Mouse (Mus musculus): ENCODE data around the gene Rrp15.
"Not testable (repeated sequence)": the region's sequence is repeated elsewhere in the genome, so short reads cannot be mapped to it uniquely, and the experiment has no call there.

Gene Rrp15

DNA sequence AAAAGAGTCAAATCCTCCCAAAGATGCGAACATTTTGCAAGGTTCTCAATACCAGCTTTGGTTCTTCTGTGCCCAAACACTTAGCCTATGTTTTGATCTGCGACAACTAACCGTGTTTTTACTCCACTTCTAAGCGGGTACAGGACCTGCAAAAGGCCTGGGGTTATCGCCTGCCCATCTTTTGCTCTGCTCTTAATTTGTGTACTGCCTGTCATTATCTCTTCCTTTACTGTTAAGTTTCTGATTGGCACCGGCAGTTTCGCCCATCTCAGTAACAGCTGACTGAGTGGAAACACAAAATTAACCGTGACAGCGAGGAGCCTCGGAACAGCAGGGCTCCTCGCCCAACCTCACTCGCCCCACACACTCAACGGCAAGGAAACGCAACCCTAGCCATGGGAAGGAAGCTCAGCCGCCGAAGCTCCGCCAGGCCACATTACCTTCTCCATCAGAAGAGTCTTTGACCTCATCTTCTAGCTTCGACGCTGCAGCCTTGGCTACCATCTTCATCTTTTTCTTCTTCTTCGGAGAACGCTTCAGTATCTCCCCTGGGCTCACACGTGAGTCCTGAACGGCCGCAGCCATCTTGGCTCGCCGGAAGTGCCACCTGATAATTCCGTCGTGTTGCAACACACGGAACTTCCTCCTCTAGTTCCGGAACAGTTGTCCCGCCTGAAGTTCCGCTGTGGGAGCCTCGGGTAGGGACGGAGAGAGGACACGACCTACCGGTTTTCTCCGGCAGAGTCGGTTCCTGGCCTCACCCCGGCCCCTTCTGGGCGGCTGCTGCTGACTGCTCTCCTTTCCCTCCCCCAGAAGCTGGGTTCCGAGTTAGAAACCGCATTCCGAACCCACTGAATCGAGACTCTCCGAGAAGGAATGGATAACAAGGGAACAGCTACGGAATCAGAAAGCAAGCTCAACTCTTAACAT is at the start of gene Rrp15:
Gene Rrp15 (minus strand): TSS at position 635 of the 930 bp plus-strand sequence.
- DNase-seq (ENCODE audit: low spot score), result peak; percentile 55

DNA sequence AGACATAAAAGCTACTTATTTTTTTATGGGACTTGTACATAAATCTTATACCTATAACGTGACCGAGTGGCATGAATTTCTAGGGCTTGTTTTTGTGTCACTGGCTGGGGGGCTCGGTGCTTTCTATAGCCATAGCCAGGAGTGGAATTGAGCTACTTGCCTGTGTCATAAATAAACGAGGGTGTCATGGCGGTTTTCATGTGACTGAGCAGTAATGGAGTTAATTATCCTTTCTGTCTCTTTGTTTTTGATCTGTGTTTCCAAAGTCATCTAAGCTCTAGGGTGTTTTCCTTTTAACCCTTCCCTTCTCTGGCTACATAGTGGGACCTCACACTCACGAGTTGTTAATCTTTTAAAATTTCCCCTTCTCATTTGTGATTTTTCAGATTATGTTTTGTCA is 48.8 kb upstream of the Rrp15 start:
- DNase-seq (ENCODE audit: low spot score), result no peak

DNA sequence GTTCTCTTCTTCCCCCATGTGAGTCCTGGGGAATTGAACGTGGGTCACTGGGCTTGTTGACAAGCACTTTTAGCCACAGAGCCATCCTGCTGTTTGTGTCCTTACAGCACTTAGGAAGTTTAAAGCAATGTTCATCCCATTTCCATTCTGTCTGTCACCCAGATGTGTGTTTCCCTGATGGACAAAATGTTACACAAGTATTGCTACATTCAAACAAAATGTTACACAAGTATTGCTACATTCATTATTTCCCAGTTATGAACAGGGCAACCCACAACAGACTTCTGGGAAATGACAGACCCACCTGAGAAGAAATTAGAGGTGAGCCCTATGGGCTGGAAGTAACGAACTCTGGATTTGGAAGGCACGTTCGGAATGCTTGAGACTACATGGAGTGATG is 36.2 kb upstream of the Rrp15 start:
- DNase-seq (ENCODE audit: low spot score), result no peak

DNA sequence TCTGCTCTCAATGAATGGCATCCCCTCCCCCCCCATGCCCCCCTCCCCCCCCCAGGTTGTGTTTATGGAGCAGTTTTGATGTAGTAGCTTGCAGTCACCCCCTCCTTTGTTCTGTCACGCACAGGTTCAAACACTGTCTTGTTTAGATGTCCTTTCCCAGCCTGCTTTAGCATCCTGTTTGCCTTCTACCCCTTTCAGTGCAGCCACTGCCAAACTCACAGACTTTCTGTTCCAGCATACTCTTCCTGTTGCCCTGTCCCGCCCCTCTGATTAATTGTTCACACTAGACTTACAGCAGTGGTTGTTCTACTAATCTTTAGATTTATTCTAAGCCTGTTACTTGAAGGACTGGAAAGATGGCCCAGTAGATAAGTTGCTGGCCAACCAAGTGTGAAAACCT is 31.7 kb upstream of the Rrp15 start:
- no peak for DNase-seq (ENCODE audit: low spot score)

DNA sequence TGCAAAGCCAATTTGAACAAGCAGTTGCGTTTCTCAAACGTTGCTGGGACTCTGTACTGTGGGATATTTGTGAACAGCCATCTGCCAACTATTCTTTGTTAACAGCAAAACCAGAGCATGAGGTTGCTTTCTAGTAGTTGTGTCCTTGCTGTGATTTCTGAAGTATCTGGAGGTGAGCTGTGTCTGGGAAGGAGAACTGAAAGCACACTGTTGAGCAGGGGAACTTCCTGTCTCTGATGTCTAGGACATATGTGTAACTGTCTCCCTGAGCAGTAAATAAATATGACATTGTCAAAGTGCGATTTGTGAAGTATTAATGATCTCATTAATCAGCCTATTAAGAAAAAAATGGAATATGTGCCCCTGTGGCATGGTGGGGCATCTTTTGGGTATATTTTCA is 24.0 kb upstream of the Rrp15 start:
- no peak for DNase-seq (ENCODE audit: low spot score)

DNA sequence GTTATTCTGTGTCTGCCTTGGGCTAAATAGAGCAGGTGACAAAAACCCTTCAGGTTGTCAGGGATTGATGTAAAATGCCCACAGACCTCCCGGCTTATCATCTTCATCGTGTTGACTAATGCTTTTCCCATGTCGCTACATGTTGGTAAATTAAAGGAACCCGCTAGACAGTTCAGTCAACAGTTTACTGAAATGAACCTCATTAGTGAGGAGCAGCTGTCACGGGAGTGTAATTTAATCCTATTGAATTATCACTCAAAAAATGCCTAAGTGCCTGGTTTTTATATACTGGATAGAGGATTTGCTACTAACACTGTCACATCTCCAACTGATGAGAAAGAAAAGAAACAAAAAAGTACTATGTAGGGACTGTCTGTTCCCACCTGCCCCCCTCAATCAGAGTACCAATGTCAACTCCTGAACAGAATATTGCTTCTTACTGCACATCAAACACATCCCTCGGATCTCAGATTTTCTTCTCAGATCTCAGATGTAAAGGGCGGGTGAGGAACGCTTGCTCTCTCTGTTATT is 23.5 kb upstream of the Rrp15 start:
- no peak for DNase-seq (ENCODE audit: low spot score)

DNA sequence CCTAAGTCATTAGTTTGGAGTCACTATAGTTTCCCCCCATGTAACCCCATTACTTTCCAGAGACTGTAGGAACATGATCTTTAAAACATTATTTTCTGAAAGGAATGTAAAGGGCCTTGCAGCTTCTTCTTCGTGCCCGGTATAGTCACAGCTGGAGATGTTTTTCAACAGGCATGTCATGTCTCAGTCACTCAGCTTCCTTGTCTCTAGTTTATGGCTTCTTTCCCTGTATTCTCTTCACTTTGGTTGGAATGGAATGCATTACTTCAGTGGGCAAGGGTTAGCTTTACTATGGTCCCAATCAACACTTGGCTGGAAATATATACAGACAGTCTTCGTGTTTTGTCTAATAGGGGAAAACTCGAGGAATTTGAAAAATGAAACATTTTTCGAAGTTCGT is 22.8 kb upstream of the Rrp15 start:
- DNase-seq (ENCODE audit: low spot score), result no peak

DNA sequence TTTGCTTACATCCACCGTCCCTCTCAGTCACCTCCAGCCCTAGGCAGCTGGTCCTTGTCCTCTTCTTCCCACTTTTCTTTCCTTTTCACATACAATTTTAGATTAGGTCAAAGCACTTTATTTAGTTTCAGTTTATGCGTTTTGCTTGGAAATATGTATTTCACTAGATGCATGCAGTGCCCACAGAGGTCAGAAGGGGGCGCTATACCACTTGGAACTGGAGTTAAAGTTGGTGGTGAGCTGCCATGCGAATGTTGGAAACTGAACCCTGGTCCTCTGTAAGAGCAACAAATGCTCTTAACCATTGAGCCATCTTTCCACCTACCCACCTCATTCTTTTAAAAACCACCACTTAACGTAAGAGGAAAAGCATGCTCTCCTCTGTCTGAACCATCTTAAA is 21.5 kb upstream of the Rrp15 start:
- DNase-seq (ENCODE audit: low spot score), result no peak

DNA sequence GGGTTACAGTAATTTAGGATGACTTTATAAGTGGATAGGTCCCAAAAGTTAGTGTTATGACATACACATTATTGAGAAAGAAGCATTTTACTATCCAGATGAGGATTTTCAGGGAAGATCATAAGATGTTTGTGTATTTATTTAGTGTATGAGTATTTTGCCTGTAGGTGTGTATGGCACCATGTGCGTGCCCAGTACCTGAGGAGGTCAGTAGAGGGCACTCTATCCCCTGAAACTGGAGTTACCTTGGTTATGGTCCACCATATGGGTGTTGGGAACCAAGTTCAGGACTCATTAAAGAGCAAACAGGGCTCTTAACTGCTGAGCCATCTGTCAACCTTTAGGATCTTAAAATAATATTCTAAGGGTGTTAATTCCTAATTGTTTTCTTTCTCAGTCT is 19.2 kb upstream of the Rrp15 start:
- no peak for DNase-seq (ENCODE audit: low spot score)

DNA sequence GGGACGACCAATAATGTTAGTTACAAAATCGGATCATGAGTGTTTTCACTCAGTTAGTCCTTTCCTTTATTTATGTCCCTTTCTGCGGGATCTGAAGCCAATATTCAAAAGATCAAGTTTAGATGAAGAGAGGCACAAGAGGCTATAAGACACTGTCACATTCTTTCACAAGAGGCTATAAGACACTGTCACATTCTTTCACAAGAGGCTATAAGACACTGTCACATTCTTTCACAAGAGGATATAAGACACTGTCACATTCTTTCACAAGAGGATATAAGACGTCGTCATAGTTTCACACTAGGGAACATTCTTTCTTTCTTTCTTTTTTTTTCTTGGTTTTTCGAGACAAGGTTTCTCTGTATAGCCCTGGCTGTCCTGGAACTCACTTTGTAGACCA is 14.3 kb upstream of the Rrp15 start:
- not testable (repeated sequence) for DNase-seq (ENCODE audit: low spot score)

DNA sequence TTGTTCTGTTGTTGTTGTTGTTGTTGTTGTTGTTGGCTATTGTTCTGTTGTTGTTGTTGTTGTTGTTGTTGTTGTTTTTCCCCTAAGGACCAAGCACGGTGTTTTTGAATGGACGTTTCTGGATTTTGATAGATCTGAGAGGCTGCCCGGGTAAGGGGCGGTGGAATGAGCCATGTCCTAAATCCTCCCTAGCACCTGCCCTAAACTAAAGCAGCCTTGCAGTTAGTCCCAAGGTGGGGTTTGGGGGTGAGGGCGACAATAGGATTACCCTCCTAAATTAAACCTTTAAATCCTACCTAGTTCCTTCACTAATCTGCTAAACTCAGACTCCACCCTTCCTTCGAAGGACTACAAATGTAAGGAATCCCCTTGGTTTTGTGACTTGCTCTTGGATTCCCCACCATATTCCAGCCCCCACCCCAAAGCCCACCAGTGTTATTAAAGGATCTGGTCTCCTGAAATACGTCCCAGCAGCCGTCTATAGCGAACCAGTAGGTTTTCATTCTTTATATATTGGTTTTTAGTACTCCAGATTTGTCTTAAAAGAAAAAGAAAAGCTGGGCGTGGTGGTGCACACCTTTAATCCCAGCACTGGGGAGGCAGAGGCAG is 621 bp upstream of the Rrp15 start:
- DNase-seq (ENCODE audit: low spot score), result no peak

DNA sequence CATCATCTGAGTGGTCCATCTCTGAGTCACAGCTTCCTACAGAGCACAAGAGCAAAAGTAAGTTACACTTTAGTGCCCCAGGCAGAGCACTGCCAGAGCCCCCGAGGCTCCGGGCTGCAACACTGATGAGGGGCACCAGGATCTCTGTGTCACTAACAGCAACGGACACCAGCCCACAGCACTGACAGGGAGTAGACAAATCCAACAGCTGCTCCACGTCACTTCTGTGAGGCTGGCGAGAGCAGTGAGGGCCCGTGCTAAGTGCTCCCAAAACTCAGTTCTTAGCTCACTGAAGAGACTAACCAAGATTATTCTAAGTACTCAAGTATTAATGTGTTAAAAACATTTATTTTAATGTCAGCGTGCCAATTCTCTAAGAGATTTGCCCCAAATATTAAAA is 9.3 kb downstream of the Rrp15 start:
- DNase-seq (ENCODE audit: low spot score), result no peak

DNA sequence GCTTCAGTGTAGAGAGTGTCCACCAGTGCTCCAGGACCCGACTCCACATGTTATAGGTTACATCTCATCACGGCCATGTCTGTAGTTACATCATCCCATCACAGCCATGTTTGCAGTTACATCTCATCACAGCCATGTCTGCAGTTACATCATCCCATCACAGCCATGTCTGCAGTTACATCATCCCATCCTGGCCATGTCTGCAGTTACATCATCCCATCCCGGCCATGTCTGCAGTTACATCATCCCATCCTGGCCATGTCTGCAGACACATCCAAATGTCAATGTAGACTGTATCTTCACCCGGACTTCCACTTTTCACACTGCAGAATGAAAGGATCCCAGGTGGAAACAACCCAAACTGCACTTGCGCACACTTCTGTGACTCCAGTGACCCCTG is 13.6 kb downstream of the Rrp15 start:
- no peak for DNase-seq (ENCODE audit: low spot score)

DNA sequence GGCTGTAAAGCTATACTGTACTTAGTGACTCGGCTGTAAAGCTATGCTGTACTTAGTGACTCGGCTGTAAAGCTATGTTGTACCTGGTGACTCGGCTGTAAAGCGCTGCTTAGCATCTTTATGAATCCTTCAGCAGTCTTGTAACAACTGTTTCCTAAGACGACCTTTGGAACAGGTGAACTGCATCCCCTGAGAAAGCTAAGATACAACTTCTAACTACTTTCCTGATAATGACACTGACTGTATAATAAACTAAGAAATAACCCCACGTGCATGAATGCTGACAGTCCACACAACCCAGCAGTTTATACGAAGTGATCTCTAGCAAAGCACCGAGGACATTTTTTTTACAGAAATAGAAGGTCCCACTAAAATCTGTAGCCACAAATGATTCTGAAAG is 16.1 kb downstream of the Rrp15 start:
- no peak for DNase-seq (ENCODE audit: low spot score)

DNA sequence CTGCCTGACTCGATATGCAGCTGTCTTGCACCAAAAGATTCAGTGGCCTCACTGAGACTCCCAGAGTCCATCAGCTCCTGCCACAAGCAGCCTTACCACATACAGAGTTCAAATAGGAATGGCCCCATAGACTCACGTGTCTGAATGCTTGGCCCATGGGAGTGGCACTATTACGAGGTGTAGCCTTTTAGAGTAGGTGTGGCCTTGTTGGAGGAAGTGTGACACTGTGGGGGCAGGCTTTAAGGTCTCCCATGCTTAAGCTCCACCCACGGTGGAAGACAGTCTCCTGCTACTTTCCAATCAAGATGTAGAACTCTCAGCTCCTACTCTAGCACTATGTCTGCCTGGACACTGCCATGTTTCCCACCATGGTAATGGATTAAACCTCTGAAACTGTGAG is 20.4 kb downstream of the Rrp15 start:
- DNase-seq (ENCODE audit: low spot score), result no peak

DNA sequence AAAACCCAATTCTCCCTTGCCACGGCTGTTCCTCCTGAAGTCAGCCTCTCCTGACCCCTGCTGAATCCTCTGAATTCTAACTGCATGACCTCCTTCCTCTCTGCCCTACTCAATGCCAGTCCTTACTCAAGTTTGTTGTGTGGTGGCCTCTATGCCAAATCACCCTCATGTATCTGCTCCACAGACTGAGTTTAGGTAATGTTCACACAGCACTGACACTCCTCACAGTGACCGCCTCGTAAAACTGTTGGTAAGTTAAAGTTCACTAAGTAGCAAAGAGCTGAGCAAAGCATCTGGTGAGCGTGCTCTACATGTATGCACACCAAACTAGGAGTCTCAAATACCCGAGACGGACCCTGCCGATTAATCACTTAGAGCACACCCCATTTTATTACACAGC is 23.0 kb downstream of the Rrp15 start:
- no peak for DNase-seq (ENCODE audit: low spot score)

DNA sequence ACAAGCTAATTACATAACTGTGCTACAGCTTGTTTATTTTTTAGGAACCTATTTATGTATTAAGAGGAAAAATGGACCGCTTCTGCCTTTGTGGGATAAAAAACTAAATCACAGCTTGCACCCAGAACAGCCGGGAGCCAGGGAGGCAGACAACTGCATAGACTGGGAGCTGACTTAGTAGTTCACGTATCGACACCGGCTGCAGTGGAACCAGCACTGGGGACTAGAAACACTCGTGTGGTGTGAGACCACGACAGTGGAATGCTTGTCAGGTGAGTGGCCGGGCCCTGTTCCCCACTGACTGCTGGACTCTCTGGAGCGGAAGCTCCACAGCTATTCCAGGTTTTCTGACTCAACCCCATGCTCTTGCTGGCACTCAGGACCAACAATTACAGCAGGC is 26.9 kb downstream of the Rrp15 start:
- no peak for DNase-seq (ENCODE audit: low spot score)

DNA sequence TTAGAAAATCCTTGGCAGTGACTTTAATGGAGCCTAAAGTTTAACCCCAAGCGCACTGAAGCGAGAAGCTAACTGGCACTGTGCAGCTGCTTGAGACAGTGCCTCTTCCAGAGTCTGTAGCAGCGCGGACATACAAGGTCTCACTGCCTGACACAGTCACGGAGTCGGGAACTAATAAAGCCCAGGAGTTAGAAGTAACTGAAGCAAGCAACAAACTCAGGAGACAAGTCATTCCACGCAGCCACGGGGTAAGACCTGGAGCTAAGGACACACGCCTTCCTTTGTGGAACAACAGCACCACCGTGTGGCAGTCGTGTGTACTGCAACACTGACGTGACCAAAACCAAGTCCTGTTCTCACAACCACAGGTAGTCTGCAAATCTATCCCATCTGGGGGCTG is 27.3 kb downstream of the Rrp15 start:
- peak; percentile 34 for DNase-seq (ENCODE audit: low spot score)

DNA sequence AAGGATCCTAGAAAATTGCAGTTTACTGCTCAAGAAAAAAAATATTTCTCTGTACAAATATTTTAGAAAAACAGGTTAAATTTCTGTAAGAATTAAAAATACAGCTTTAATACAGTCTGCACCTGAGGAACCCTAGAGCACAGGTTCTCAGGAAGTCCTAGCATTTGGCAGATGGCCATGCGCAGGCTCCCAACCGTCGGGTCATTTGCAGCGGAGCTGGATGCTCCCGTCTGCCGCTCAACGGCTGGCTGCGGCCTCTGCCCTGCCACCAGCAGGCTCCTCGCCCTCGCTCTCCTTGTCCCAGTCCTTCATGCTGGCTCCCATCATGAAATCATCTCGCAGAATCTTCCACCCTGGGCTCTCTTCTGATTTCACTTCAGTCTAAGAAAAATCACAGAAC is 28.0 kb downstream of the Rrp15 start:
- DNase-seq (ENCODE audit: low spot score), result no peak

DNA sequence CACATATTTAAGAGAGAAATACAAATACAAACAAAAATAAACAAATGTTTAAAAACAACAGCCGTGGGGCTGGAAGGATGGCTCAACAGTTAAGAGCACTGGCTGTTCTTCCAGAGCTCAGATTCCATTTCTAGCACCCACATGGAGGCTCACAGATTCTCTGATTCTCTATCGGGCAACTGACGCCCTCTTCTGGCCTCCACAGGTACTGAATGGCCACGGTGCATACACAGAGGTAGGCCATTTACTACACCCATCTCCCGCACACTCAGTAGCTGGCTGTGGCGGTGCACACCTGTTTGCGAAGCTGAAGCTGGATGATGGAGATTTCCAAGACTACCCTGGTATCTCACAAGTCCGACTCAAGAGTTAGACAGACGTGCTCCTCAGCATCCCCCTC is 29.4 kb downstream of the Rrp15 start:
- no peak for DNase-seq (ENCODE audit: low spot score)

DNA sequence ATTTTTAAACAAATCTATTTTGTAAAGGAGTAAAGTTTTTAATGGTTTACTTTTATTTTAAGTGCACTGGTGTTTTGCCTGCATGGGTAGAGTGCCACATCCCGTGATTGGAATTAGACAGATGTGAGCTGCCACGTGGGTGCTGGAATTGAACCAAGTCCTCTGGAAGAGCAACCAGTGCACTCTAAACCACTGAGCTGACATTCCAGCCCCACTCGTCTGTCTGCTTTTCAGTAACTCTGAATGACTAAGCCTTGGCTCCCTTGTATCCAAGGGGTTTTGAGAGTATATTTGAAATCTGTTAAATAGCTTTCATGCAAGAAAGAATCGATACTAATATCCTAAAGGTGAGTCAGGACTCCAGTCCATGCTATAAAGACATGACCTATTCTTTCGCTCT is 30.3 kb downstream of the Rrp15 start:
- no peak for DNase-seq (ENCODE audit: low spot score)

DNA sequence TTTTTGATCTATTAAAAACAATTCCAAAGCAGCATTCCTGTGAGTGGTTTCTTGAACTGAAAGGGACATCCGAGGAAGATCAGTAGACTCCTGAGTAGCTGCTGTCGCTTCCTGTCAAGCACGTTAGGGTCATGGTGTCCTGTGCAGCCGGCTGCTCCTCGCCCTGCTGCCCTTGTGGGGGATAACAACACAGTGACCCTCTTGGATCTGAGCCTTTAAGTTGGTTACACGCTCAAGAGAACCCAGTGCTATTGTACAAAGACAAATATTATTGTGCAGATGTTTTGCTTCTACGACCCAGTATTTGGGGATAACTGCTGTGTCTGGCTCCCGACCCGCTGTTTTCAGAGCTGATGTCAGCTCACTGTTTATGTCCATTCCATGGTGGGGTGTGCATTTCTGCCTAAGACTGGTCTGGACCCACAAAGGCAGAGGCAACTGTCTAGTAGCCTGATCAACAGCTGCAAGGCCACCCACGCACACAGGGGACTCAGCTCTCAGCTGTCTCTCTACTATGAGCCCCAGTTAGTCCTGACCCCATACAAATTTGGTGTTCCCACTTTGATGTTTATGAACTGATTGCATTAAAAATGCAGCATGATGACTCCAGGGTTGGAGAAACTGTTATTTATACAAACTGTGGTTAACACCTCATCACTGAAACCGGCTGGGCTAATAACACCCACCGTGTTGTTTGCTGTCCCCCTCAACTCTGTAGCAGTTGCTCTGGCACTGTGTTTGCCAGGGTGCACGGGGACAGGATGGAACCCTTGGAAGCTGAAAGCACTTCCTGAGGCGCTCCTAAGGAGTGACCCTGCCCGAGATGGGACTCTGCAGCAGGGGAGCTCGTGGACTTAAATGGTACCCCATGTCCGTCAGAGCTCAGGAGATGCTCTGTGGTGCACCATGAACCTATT is 33.9 kb downstream of the Rrp15 start:
- DNase-seq (ENCODE audit: low spot score), result no peak
